Mouse (Mus musculus): ENCODE measurements around the gene Ppp1r13b.

- TF ChIP-seq EP300 (optimal IDR thresholded peaks at IDR 0.05) (no peak), CTCF (IDR thresholded peaks at IDR 0.05; ENCODE audit: low read depth) (no peak)
Measured at GRCm38 (mm10) chr12:111848300-111848798, 59.6 kb downstream of the Ppp1r13b start.
